In genomic region chr6:88606417-88606816, GRCm38 (mm10) we compare ENCODE assay signal across 30 mouse cellular contexts. TPM values are rescaled to one million over a fixed set of nuclear protein-coding genes. Genes with fewer than 3 reads are reported as not detected.
DNase-seq lines count a peak whose midpoint lies in the region; ATAC-seq and TF ChIP-seq lines count a peak whose summit lies in the region.
"Had no signal": no experiment of that assay in that cellular context is flagged by ENCODE, and none has a peak within 500 bp of the region (broad histone marks: within the 10 kb centered on the region; RNA-seq: fewer than 3 reads in every experiment).

No protein-coding gene starts in this region.

- no peaks in the 10 kb centered on the region for H3K36me3 ChIP-seq in forebrain, embryonic 15.5 days
- H3K36me3 ChIP-seq in forebrain, embryonic 12.5 days (replicated peaks): no peaks in the 10 kb centered on the region
- H3K36me3 ChIP-seq in lung, embryonic 14.5 days (ENCODE audit: insufficient read depth): no peaks in the 10 kb centered on the region
- no peaks in the 10 kb centered on the region for H3K36me3 ChIP-seq in liver, postnatal 0 days (replicated peaks; ENCODE audit: insufficient read depth, low read length)
- H3K36me3 ChIP-seq: G1E; heart, embryonic 12.5 days; heart, embryonic 15.5 days; hindbrain, embryonic 10.5 days; hindbrain, embryonic 13.5 days; intestine, embryonic 15.5 days had no signal

- H3K27me3 ChIP-seq in forebrain, embryonic 15.5 days: no peaks in the 10 kb centered on the region
- no peaks in the 10 kb centered on the region for H3K27me3 ChIP-seq in forebrain, embryonic 12.5 days
- H3K27me3 ChIP-seq in lung, embryonic 14.5 days (ENCODE audit: insufficient read depth, low read length): no peaks in the 10 kb centered on the region
- no peaks in the 10 kb centered on the region for H3K27me3 ChIP-seq in liver, postnatal 0 days (ENCODE audit: insufficient read depth, low read length)
- H3K27me3 ChIP-seq: CH12.LX; heart, embryonic 12.5 days; heart, embryonic 15.5 days; hindbrain, embryonic 13.5 days; intestine, embryonic 15.5 days had no signal

- peak; percentile 31 for DNase-seq in lung, embryonic 14.5 days
- DNase-seq in lung, postnatal 36 days: no peak
- DNase-seq in Muller cell, postnatal 12 days (ENCODE audit: inconsistent ontology term): peak; percentile 87
- DNase-seq in liver, postnatal 0 days: no peak
- no peak for DNase-seq in layer of hippocampus, postnatal 25 days (ENCODE audit: extremely low spot score in 1 of 2, low spot score in 1 of 2)
- DNase-seq: adrenal gland, adult 2 months; adrenal gland, postnatal 14 days; B cell, adult 2 months; cerebellum, adult 11-12 months; cerebellum, adult 8-10 months; cerebellum, postnatal 10 days; cerebellum, postnatal 36 days; gastrocnemius, adult 2 months; gastrocnemius, postnatal 14 days; heart, adult 18-20 months; heart, postnatal 10 days; heart, postnatal 36 days; kidney, adult 11 months had no signal

- no peak for TF ChIP-seq CTCF in lung, embryonic 14.5 days (IDR thresholded peaks at IDR 0.05; ENCODE audit: low read depth)
- TF ChIP-seq CTCF in cortical plate, adult 2 months (IDR thresholded peaks at IDR 0.05; ENCODE audit: extremely low read depth, insufficient read depth, low read length): no peak
- no peak for TF ChIP-seq CTCF in liver, postnatal 0 days (IDR thresholded peaks at IDR 0.05; ENCODE audit: low read depth)

- no peak for TF ChIP-seq EP300 in liver, postnatal 0 days (IDR thresholded peaks at IDR 0.05; ENCODE audit: low read depth)

- WGBS in forebrain, embryonic 15.5 days: 58% methylated on average over 2 of the region's 2 CpGs
- WGBS in forebrain, embryonic 12.5 days: 69% methylated on average over 2 of the region's 2 CpGs
- WGBS in lung, embryonic 14.5 days: 51% methylated on average over 2 of the region's 2 CpGs
- 62% methylated on average over 2 of the region's 2 CpGs for WGBS in liver, postnatal 0 days (ENCODE audit: insufficient replicate concordance)

- no peak overlapping the region for H3K9ac ChIP-seq in forebrain, embryonic 15.5 days (replicated peaks)
- H3K9ac ChIP-seq in forebrain, embryonic 12.5 days: no peak overlapping the region
- H3K9ac ChIP-seq in lung, embryonic 14.5 days: no peak overlapping the region
- H3K9ac ChIP-seq in liver, postnatal 0 days (replicated peaks): no peak overlapping the region
- H3K9ac ChIP-seq: heart, embryonic 12.5 days; heart, embryonic 15.5 days; hindbrain, embryonic 13.5 days; intestine, embryonic 15.5 days had no signal

- ATAC-seq in forebrain, embryonic 15.5 days (replicated peaks): no peak
- ATAC-seq in forebrain, embryonic 12.5 days (ENCODE audit: low FRiP score): no peak
- ATAC-seq in lung, embryonic 14.5 days (ENCODE audit: insufficient read depth): no peak
- ATAC-seq in liver, postnatal 0 days: no peak
- ATAC-seq: hindbrain, embryonic 16.5 days; intestine, embryonic 15.5 days had no signal

- no peaks in the 10 kb centered on the region for H3K9me3 ChIP-seq in forebrain, embryonic 15.5 days
- no peaks in the 10 kb centered on the region for H3K9me3 ChIP-seq in forebrain, embryonic 12.5 days
- no peaks in the 10 kb centered on the region for H3K9me3 ChIP-seq in lung, embryonic 14.5 days (ENCODE audit: low read depth, low read length)
- H3K9me3 ChIP-seq in liver, postnatal 0 days (ENCODE audit: low read length): no peaks in the 10 kb centered on the region
- H3K9me3 ChIP-seq: G1E; heart, embryonic 12.5 days; heart, embryonic 15.5 days; hindbrain, embryonic 10.5 days; hindbrain, embryonic 13.5 days; intestine, embryonic 15.5 days had no signal

- 0 out of 2 replicates have a peak, but pooled peaks cover 6% of the 10 kb centered on the region for H3K4me1 ChIP-seq in forebrain, embryonic 15.5 days
- no peaks in the 10 kb centered on the region for H3K4me1 ChIP-seq in forebrain, embryonic 12.5 days
- no peaks in the 10 kb centered on the region for H3K4me1 ChIP-seq in lung, embryonic 14.5 days (ENCODE audit: insufficient read depth)
- peaks cover 2% of the 10 kb centered on the region for H3K4me1 ChIP-seq in cortical plate, adult 2 months (ENCODE audit: control insufficient read depth, insufficient read depth, low read length)
- no peaks in the 10 kb centered on the region for H3K4me1 ChIP-seq in liver, postnatal 0 days (ENCODE audit: insufficient read depth)
- H3K4me1 ChIP-seq: hindbrain, embryonic 10.5 days; hindbrain, embryonic 13.5 days; intestine, embryonic 15.5 days had no signal

- H3K4me2 ChIP-seq in forebrain, embryonic 15.5 days (replicated peaks): no peak overlapping the region
- H3K4me2 ChIP-seq in forebrain, embryonic 12.5 days: no peak overlapping the region
- no peak overlapping the region for H3K4me2 ChIP-seq in lung, embryonic 14.5 days
- no peak overlapping the region for H3K4me2 ChIP-seq in liver, postnatal 0 days (ENCODE audit: low read depth, low read length)
- H3K4me2 ChIP-seq: heart, embryonic 12.5 days; heart, embryonic 15.5 days; hindbrain, embryonic 13.5 days; intestine, embryonic 15.5 days had no signal

- TF ChIP-seq POLR2A in cortical plate, adult 2 months (IDR thresholded peaks at IDR 0.05; ENCODE audit: extremely low read depth, insufficient read depth, low read length): no peak

- peak overlapping the region; percentile 47 for H3K27ac ChIP-seq in forebrain, embryonic 15.5 days (replicated peaks)
- no peak overlapping the region for H3K27ac ChIP-seq in forebrain, embryonic 12.5 days
- no peak overlapping the region for H3K27ac ChIP-seq in lung, embryonic 14.5 days (ENCODE audit: low read depth)
- H3K27ac ChIP-seq in cortical plate, adult 2 months (ENCODE audit: insufficient read depth, low read length): 0 out of 2 replicates have a peak overlapping the region, but pooled peaks have one; percentile 37
- H3K27ac ChIP-seq in liver, postnatal 0 days (ENCODE audit: low read depth): no peak overlapping the region
- H3K27ac ChIP-seq: gastrocnemius, adult 2 months; heart, embryonic 15.5 days; hindbrain, embryonic 10.5 days; hindbrain, embryonic 13.5 days; intestine, embryonic 15.5 days had no signal

- no peak overlapping the region for H3K4me3 ChIP-seq in forebrain, embryonic 15.5 days
- H3K4me3 ChIP-seq in forebrain, embryonic 12.5 days (replicated peaks): no peak overlapping the region
- H3K4me3 ChIP-seq in lung, embryonic 14.5 days (ENCODE audit: low read depth, low read length): no peak overlapping the region
- H3K4me3 ChIP-seq in cortical plate, adult 2 months (ENCODE audit: insufficient read depth, low read length): no peak overlapping the region
- H3K4me3 ChIP-seq in liver, postnatal 0 days (ENCODE audit: low read depth, low read length): no peak overlapping the region
- H3K4me3 ChIP-seq: gastrocnemius, adult 2 months; heart, embryonic 12.5 days; heart, embryonic 15.5 days; hindbrain, embryonic 10.5 days; hindbrain, embryonic 13.5 days; intestine, embryonic 15.5 days had no signal

RNA-seq across cellular contexts. Expression of gene Kbtbd12, which starts 31.3 kb away (rescaled TPM):
- polyA plus RNA-seq in forebrain, embryonic 15.5 days (2015; fragmentation: Nextera tagmentation; extraction: Ambion mirVana): 0.20 TPM in 1 of 2 replicates, not detected in the other
- 0.15 and 0.21 TPM in 2 replicates for polyA plus RNA-seq in forebrain, embryonic 12.5 days (2016; fragmentation: Nextera tagmentation; extraction: Ambion mirVana)
- 0.19 TPM in 1 of 2 replicates, not detected in the other for polyA plus RNA-seq in lung, embryonic 14.5 days (2014; fragmentation: Nextera tagmentation; extraction: Ambion mirVana)
- polyA plus RNA-seq in cortical plate, adult 2 months (2012; rRNA removed): 0.26 and 0.31 TPM in 2 replicates
- polyA plus RNA-seq in liver, postnatal 0 days (2015; fragmentation: Nextera tagmentation; extraction: Ambion mirVana): 1.3 and 1.5 TPM in 2 replicates
- total RNA-seq in layer of hippocampus, postnatal 25 days (2021): under 1 TPM in 1 of 2 experiments, not detected in 1; 0.25 TPM
- total RNA-seq: CH12.LX had no signal
- polyA plus RNA-seq: adrenal gland, adult 2 months; embryonic facial prominence, embryonic 11.5 days; G1E; hindbrain, embryonic 10.5 days had no signal

Comparison
In these comparisons a context has a peak if more than half of its experiments do, and no peak if none do; other contexts are left out.
1. H3K27ac ChIP-seq: peak in forebrain, embryonic 15.5 days (single experiment) and cortical plate, adult 2 months (single experiment); none in forebrain, embryonic 12.5 days (single experiment), lung, embryonic 14.5 days (single experiment) and liver, postnatal 0 days (single experiment).
2. DNase-seq: peak in lung, embryonic 14.5 days (single experiment) and Muller cell, postnatal 12 days (single experiment); none in lung, postnatal 36 days (single experiment), liver, postnatal 0 days (single experiment) and layer of hippocampus, postnatal 25 days (0 of 2).